Mouse (Mus musculus) lung, embryonic 14.5 days (tissue): ENCODE measurements around the gene Osm. TPM values are rescaled to one million over a fixed set of nuclear protein-coding genes. Genes with fewer than 3 reads are reported as not detected.

ENCODE experiments used
- ATAC-seq: fragments of 200-750 bp; cut with Nextera tagmentation; 2 replicates; pipeline ENCODE4 v1.8.0; 2017; ENCODE audit warnings: mild to moderate bottlenecking, moderate TSS enrichment, moderate library complexity; ENCODE audit not compliant: insufficient read depth
- DNase-seq: peaks from one replicate; pipeline ENCODE4 v3.0.0-alpha.2; 2015
- H3K27ac ChIP-seq: fragments of 300-500 bp; sonication (generic); 2 replicates; pipeline ENCODE4 v1.5.1; 2014; ENCODE audit warnings: low read depth, mild to moderate bottlenecking, moderate library complexity
- H3K27me3 ChIP-seq: fragments of 300-500 bp; sonication (generic); 2 replicates; pipeline ENCODE4 v1.6.1; 2014; ENCODE audit warnings: low read length, control low read depth; ENCODE audit not compliant: insufficient read depth
- H3K36me3 ChIP-seq: fragments of 300-500 bp; sonication (generic); 2 replicates; pipeline ENCODE4 v1.6.1; 2014; ENCODE audit warnings: control low read depth; ENCODE audit not compliant: insufficient read depth
- H3K4me1 ChIP-seq: fragments of 300-500 bp; sonication (generic); 2 replicates; pipeline ENCODE4 v1.6.1; 2014; ENCODE audit warnings: antibody characterized with exemption, control low read depth; ENCODE audit not compliant: insufficient read depth
- H3K4me2 ChIP-seq: fragments of 300-500 bp; sonication (generic); 2 replicates; pipeline ENCODE4 v1.6.1; 2014; ENCODE audit warnings: mild to moderate bottlenecking
- H3K4me3 ChIP-seq: fragments of 300-500 bp; sonication (generic); 2 replicates; pipeline ENCODE4 v1.5.1; 2014; ENCODE audit warnings: low read depth, low read length
- H3K9ac ChIP-seq: fragments of 300-500 bp; sonication (generic); 2 replicates; pipeline ENCODE4 v1.6.1; 2014
- H3K9me3 ChIP-seq: fragments of 300-500 bp; sonication (generic); 2 replicates; pipeline ENCODE4 v1.6.1; 2016; ENCODE audit warnings: low read depth, low read length, control low read depth
- CTCF ChIP-seq: IDR thresholded peaks from 2 replicates; pipeline ENCODE4 v1.5.1; 2016; ENCODE audit warnings: antibody characterized with exemption, low read depth
- WGBS: fragments of 180-500 bp; shearing (Covaris S2); extraction: QIAGEN DNeasy Blood & Tissue Kit; methylation state at CpG from one replicate; pipeline ENCODE4 v1.1.7; 2014; 5-methylcytosine and 5-hydroxymethylcytosine counted together
- polyA plus RNA-seq: library from polyadenylated mRNA; unstranded; fragments of >200 nt; fragmentation: Nextera tagmentation; extraction: Ambion mirVana; gene quantifications from 2 replicates; pipeline ENCODE4 v1.2.1, GENCODE M21; 2014

Gene Osm
- polyA plus RNA-seq, 1 experiment from 2014 or later: not detected

DNA sequence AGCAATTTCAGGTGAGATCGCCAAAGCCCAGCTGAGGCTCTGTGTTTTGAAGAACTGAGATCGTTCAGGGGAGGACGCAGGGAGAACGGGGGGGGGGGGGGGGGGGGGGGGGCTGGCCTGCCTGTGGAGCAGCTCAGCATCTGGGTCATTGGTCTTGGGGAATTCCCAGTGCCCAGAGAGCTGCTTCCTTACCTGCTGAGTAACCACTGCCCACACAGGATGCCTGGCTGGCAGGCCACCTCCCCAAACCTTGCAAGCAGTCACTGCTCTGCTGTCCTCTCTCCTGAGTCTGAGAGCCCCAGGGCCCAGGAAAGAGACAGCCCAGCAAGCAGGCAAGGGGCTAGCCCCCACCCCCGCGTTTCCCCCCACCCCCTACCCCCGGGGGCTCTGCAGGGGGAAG, 26.6 kb downstream of the Osm start:
- Histone ChIP-seq H3K4me2 (no peak overlapping the region), H3K36me3 (no peaks in the 10 kb centered on the region), H3K4me3 (no peak overlapping the region), H3K4me1 (peaks cover 21% of the 10 kb centered on the region), H3K27me3 (peaks cover 32% of the 10 kb centered on the region), H3K9ac (no peak overlapping the region), H3K27ac (no peak overlapping the region), H3K9me3 (no peaks in the 10 kb centered on the region)
- TF ChIP-seq CTCF: no peak
- DNase-seq: no peak
- no peak for ATAC-seq
- WGBS: 20% methylated on average over 7 of the region's 7 CpGs

DNA sequence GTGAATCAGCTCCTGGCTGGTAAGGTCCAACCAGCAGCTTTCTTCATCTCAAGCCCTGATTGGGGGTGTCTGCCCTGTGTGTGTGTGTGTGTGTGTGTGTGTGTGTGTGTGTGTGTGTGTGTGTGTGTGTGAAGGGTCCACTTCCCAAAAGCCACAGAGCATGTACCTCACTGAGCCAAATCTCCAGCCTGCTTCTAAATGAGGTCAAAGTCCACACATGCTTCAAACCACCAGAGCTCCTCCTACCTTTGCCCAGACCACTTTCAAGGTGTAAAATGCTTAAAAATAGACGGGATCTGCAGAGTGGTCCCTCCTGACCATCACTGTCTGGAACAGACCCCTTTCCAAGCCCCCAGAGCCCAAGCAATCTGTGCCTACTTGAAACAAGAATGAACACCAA, 27.1 kb downstream of the Osm start:
- Histone ChIP-seq H3K36me3 (no peaks in the 10 kb centered on the region), H3K4me2 (no peak overlapping the region), H3K27ac (no peak overlapping the region), H3K9ac (no peak overlapping the region), H3K9me3 (no peaks in the 10 kb centered on the region), H3K27me3 (peaks cover 36% of the 10 kb centered on the region), H3K4me1 (peaks cover 21% of the 10 kb centered on the region), H3K4me3 (no peak overlapping the region)
- DNase-seq (no peak), ATAC-seq (no peak)
- no peak for TF ChIP-seq CTCF
- WGBS: 13% methylated on average over 1 of the region's 1 CpGs

DNA sequence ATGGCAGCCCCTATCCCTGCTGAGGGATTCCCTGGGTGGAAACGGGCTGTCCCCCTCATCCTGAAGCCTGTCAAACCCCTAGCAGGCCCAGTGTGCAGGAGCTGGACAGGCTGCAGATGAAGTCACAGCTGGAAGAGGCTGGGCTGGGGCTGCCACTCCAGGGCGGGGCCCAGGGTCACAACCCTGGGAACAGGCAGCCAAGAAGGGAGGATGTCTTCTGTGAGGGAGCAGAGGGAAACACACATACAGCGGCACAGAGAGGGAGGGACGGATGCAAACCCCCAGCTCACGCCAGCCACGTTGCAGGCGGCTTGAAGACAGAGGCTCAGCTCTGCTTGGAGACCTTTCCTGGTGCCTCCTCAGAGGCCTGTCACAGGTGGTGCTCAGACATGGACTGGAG, 27.8 kb downstream of the Osm start:
- ATAC-seq (no peak), DNase-seq (peak; percentile 53)
- H3K27me3 ChIP-seq: peaks cover 44% of the 10 kb centered on the region
- WGBS: 50% methylated on average over 7 of the region's 7 CpGs
- H3K4me3 ChIP-seq: no peak overlapping the region
- no peak overlapping the region for H3K4me2 ChIP-seq
- TF ChIP-seq CTCF: no peak
- no peaks in the 10 kb centered on the region for H3K9me3 ChIP-seq
- peaks cover 21% of the 10 kb centered on the region for H3K4me1 ChIP-seq
- no peak overlapping the region for H3K9ac ChIP-seq
- H3K36me3 ChIP-seq: no peaks in the 10 kb centered on the region
- no peak overlapping the region for H3K27ac ChIP-seq

DNA sequence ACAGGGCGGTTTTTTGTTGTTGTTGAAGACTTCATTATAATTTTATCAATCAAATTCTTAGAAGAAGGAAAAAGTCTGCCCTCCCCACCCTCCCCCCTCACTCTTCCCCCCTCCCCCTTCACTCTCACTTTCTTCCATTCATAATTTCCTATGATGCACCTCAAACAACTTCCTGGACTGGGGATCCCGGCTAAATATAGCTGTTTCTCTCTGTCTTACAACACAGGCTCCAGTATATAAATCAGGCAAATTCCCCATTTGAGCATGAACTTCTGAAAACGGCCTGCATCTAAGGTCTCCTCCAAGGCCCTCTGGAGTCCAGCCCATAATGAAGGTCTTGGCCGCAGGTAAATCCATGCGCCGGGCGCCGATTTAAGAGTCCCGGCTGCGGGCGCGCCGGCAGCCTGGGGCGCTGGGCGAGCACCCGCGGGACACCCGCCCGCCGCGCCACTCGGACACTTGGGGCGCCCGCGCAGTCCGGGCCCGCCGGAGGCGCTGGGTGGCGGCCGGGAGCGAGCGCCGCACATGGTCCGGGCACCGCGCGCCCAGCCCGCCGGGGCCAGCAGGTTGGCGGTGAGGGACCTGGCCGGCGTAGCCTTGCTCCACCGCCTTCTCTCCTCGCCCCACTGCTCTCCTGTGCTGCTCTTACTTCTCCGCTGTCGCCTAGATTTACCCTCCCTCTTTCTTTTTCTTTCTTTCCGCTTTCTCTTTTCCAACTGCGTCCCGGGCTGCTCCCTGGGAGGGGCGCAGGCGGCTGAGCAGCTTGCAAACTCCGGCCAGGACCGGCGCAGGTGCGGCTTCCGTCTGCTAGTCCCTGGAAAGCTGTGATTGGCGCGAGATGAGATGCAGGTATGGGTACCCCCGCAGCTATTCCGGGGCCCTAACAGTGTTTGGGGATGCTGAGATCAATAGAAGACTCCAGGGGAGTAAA, 30.3 kb downstream of the Osm start:
- peak; percentile 69 for DNase-seq
- H3K4me3 ChIP-seq: peak overlapping the region; percentile 54
- under 1% methylated on average over 53 of the region's 61 CpGs for WGBS
- peak overlapping the region; percentile 87 for H3K4me2 ChIP-seq
- peaks cover 13% of the 10 kb centered on the region for H3K4me1 ChIP-seq
- H3K36me3 ChIP-seq: no peaks in the 10 kb centered on the region
- peaks cover 55% of the 10 kb centered on the region for H3K27me3 ChIP-seq
- H3K9ac ChIP-seq: peak overlapping the region; percentile 54
- no peak for TF ChIP-seq CTCF
- H3K27ac ChIP-seq: no peak overlapping the region
- H3K9me3 ChIP-seq: no peaks in the 10 kb centered on the region
- ATAC-seq: peak; percentile 38; the same call in 1 of the 2 replicates

DNA sequence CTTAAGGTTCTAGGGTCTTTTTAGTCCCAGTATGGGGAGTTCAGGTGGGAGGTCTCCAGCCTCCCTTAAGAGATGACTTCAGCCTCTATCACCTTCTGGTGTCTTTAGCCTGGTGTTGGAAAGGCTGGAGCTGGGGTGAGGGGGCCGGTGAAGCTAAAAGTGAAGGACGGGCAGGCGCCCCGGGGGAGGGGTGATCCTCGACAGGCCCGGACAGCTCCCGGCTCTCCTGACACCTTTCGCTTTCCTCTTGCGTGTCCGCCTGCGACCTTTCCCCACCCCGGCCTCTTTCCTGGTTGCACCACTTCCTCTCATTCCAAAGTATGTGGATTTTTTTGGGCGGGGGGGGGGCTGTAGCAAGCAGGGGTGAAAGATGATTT, 31.0 kb downstream of the Osm start:
- ATAC-seq (no peak), DNase-seq (no peak)
- TF ChIP-seq CTCF: no peak
- peak overlapping the region; percentile 54 for H3K4me3 ChIP-seq
- H3K9me3 ChIP-seq: no peaks in the 10 kb centered on the region
- H3K27me3 ChIP-seq: peaks cover 55% of the 10 kb centered on the region
- WGBS: under 1% methylated on average over 13 of the region's 13 CpGs
- H3K4me1 ChIP-seq: peaks cover 6% of the 10 kb centered on the region
- H3K4me2 ChIP-seq: peak overlapping the region; percentile 87
- H3K27ac ChIP-seq: no peak overlapping the region
- peak overlapping the region; percentile 54; the same call in 1 of the 2 replicates for H3K9ac ChIP-seq
- H3K36me3 ChIP-seq: no peaks in the 10 kb centered on the region

DNA sequence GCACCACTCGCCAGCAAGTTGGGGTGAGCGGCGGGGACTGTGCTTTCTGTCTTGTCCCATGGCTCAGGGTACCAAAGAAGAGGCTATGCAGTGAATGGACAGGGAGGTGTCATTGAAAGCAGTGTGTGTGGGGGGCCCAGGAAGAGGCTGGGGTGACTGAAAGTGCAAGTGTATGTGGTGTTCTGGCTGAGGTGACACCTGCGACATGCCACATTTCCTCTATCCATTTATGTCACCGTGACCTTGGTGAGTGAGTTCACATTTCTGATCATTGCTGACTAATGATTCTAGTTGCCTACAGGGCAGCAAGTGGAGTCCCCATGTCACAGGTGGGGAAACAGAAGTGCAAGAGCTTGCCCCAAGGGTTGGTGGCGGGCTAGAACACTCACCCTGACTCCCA, 32.3 kb downstream of the Osm start:
- Histone ChIP-seq H3K27me3 (peaks cover 55% of the 10 kb centered on the region), H3K27ac (no peak overlapping the region), H3K4me2 (no peak overlapping the region), H3K9me3 (no peaks in the 10 kb centered on the region), H3K4me3 (no peak overlapping the region), H3K4me1 (peaks cover 2% of the 10 kb centered on the region; the same call in 1 of the 2 replicates), H3K9ac (no peak overlapping the region), H3K36me3 (no peaks in the 10 kb centered on the region)
- DNase-seq: no peak
- ATAC-seq: no peak
- no peak for TF ChIP-seq CTCF
- 69% methylated on average over 6 of the region's 6 CpGs for WGBS

DNA sequence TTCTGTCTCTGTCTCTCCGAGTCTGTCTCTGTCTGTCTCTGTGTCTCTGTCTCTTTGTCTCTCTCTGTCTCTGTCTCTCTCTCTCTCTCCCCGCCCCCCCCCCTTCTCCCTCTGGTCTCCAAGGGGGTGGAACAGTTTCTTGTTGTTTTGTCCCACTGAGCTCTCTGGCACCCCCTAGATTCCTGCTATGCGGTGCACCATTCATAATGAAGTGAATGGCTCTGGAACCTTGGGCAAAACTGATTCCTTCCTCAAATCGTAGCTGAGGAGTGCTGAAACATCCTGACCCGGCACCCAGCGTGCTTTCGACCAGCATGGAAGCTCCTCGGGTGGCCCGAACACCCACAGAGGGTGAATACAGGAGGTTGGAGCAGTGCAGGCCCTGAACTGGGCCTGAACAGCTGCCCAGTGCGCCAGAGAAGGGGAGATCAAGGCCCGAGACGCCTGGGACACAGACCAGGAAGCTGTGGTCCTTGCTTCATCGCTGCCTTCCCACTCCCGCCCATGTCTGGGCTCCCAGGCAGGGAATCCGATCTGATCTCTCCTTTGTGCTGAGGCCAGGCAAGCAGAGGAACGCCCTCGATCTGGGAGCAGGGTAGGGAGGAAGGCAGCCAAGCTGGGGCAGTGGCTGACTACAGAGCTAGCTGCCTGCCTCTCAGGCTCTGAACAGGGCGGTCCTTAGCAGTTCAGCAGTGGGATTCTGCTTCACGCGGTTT, 34.7 kb downstream of the Osm start:
- ATAC-seq: 0 out of 2 replicates have a peak, but pooled peaks have one; percentile 53
- no peaks in the 10 kb centered on the region; the same call in 1 of the 2 replicates for H3K4me1 ChIP-seq
- WGBS: 27% methylated on average over 19 of the region's 20 CpGs
- H3K9ac ChIP-seq: no peak overlapping the region; the same call in 1 of the 2 replicates
- H3K27ac ChIP-seq: no peak overlapping the region; the same call in 1 of the 2 replicates
- no peak overlapping the region for H3K4me2 ChIP-seq
- DNase-seq: peak; percentile 44
- H3K27me3 ChIP-seq: peaks cover 41% of the 10 kb centered on the region
- peak; percentile 40 for TF ChIP-seq CTCF
- no peak overlapping the region for H3K4me3 ChIP-seq
- no peaks in the 10 kb centered on the region for H3K36me3 ChIP-seq
- H3K9me3 ChIP-seq: no peaks in the 10 kb centered on the region
